Mouse (Mus musculus) kidney, adult 2 months (tissue): ENCODE results near the gene Med26.

ENCODE experiments used
- CTCF ChIP-seq: fragments of 200-500 bp; conservative IDR thresholded peaks from 2 replicates; pipeline ENCODE4 v1.5.1; 2011; ENCODE audit warnings: low read depth, mild to moderate bottlenecking, control low read depth, low read length, moderate library complexity, mixed read lengths; ENCODE audit not compliant: insufficient read depth, insufficient read length
- POLR2A ChIP-seq: fragments of 200-500 bp; IDR thresholded peaks from one replicate; pipeline ENCODE4 v1.6.1; 2011; ENCODE audit warnings: low read depth, low read length, control low read depth

- no peak for TF ChIP-seq CTCF
- TF ChIP-seq POLR2A = no peak
Measured at GRCm38 (mm10) chr8:72547802-72548643, at the start of gene Med26.
